Mouse (Mus musculus) liver, postnatal 0 days (tissue): ENCODE measurements around the gene 4930432M17Rik.

Experiments used
- CTCF ChIP-seq: sonication (generic); IDR thresholded peaks from 2 replicates; pipeline ENCODE4 v1.5.1; 2016; ENCODE audit warnings: antibody characterized with exemption, low read depth
- EP300 ChIP-seq: IDR thresholded peaks from 2 replicates; pipeline ENCODE4 v1.6.1; 2016; ENCODE audit warnings: antibody characterized with exemption, low read depth, mild to moderate bottlenecking

DNA sequence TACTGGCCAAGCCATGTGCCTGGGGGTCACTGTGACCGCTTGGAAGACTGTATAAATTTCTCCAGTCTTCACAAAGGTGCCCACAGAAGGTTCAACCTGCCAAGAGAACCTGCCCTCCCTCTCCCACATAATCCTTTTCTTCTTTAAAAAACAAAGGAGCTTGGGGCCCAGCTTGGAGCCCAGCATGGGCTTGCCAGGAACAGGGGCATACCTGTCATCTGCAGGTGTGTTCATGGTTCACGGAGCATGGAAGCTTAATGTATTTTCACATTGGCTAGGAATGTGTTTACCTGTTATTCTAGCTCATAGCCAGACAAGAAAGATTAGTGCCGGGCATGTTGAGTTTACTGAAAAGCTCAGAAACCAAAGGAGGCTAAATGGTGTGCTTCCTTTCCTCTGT lies 32.3 kb upstream of the 4930432M17Rik start:
- TF ChIP-seq CTCF (no peak), EP300 (no peak)
